Mouse (Mus musculus) cerebellum, adult 11 months (tissue): ENCODE measurements around the gene Gm28036.
"Not testable (repeated sequence)": the region's sequence is repeated elsewhere in the genome, so short reads cannot be mapped to it uniquely, and the experiment has no call there.

Experiments used
- DNase-seq: peaks from one replicate; pipeline ENCODE4 v3.0.0; 2022

Gm28036 gene

GRCm38 (mm10) chr2:156126992-156127391, at the start of gene Gm28036:
Gm28036 (minus strand) TSS chr2:156127092.
- no peak for DNase-seq

GRCm38 (mm10) chr2:156166557-156166956, 39.7 kb upstream of the Gm28036 start:
- no peak for DNase-seq

DNA sequence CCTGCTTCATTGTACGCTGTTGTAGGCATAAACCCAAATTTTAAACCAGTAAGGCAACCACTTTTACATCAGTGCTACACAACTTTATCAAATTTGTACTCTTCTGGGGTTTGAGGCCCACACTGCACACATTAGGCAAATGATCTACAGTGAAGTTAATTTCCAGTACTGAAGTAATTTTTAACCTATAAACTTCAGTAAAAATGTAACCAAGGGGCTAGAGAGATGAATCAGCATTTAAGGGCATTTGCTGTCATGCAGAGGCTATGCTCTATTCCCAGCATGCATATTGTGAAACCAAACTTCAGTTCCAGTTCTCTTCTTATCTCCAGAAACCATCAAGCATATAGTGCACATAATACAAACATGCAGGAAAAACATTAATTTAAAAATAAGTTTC, 38.6 kb upstream of the Gm28036 start:
- no peak for DNase-seq

DNA sequence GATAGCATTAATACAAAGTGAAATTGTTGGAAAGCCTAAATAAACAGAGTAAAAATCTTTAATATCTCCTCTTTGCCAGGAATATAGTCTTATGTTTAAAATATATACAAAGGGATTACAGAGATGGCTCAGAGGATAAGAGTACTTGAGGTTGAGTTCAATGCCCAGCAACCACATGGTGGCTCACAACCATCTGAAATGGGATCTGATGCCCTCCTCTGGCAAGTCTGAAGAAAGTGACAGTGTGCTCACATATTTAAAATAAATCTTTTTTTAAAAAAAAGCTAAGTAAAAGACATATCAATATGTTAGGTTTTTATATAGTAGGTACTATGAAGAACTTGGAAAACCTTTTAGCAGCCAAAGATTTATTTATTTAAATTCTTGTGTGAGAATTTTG, 24.6 kb upstream of the Gm28036 start:
- no peak for DNase-seq

GRCm38 (mm10) chr2:156147316-156147915, 20.5 kb upstream of the Gm28036 start:
- no peak for DNase-seq

GRCm38 (mm10) chr2:156146272-156146989, 19.5 kb upstream of the Gm28036 start:
- DNase-seq, result no peak

- no peak for DNase-seq
Measured at GRCm38 (mm10) chr2:156145486-156146130, 18.7 kb upstream of the Gm28036 start.

GRCm38 (mm10) chr2:156143953-156144724, 17.2 kb upstream of the Gm28036 start, which contains the start of the genes Romo1 and Nfs1:
Romo1 (plus strand) TSS chr2:156144039.
Nfs1 (minus strand) TSS chr2:156144186.
- peak; percentile 81 for DNase-seq

DNA sequence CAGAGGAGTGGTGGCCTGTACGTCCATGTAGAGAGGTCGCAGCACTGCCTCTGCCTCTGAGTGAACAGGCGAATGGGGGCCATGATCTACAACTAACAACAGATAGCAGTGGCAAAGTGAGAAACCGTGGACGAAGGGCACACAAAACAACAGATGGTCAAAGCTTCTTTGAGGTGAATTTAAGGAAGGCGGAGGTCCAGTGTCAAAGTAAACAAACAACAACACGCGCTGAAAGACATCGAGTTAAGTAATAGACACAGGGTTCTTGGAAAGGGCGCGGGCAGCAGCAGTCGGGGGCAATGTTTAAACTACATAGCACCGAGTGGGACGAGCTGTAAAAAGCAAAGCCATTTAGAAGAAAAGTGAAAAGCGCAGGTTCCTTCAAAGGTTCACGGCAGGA, 16.5 kb upstream of the Gm28036 start:
- DNase-seq, result no peak

DNA sequence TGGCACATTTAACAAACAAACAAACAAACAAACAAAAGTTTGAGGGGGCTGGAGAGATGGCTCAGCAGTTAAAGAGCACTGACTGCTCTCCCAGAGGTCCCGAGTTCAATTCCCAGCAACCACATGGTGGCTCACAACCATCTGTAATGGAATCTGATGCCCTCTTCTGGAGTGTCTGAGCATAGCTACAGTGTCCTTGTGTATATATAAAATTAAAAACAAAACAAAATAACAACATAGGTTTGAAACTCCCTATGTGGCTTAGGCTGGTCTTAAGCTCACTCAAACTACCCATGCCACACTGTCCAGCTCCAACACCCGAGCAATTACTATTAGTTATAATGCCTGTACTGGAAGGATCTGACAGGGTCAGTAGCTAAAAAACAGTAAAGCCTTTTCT, 15.9 kb upstream of the Gm28036 start:
- no peak for DNase-seq

- no peak for DNase-seq
Measured at GRCm38 (mm10) chr2:156135695-156136094, 8.8 kb upstream of the Gm28036 start.

DNA sequence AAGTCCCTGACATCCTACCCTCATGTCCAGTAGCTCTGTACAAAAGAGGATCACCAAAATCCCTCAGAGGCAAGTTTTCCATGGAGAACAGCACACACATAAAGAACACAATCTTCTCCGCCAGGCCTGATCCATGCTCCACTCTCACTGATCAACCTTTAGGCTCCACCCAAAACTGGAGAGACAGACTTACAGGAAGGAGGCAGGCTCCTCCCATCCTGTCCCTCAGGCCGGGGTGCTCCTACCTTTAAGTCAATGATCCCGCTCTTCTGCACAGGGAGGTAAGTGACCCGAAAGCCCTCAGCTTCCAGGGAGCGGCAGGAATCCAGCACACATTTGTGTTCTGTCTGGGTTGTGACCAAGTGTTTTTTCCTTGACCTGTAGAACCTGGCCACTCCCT, 7.3 kb upstream of the Gm28036 start:
- DNase-seq, result no peak

- no peak for DNase-seq
Measured at GRCm38 (mm10) chr2:156123731-156124130, 3.2 kb downstream of the Gm28036 start.

DNA sequence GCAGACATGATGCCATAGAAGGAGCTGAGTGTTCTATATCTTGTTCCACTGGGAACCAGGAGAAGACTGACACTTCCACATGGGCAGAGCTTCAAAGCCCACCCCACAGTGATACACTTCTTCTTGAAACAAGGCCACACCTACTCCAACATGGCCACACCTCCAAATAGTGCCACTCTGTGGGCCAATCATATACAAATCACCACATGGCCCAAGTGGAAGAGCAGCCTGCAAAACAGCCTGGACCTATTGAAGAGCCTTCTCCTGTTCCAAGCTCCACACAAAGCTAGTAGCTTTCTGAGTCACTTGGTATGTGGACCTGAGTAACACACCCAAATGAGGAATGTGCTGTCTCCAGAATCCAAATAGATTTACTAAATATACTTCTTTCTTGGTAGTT, 7.3 kb downstream of the Gm28036 start:
- DNase-seq, result no peak

DNA sequence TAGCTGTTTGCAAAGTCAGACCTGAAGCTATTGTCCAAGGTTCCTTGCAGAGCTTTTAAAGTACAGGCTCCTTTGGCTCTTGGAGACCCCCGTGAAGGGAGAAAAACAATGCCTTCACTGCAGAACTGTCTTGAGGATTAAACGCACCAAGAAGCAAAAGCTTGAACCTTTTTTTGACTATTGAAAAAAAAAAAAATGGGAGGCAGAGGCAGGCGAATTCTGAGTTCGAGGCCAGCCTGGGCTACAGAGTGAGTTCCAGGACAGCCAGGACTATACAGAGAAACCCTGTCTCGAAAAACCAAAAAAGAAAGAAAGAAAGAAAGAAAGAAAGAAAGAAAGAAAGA, 14.8 kb downstream of the Gm28036 start:
- DNase-seq, result not testable (repeated sequence)

DNA sequence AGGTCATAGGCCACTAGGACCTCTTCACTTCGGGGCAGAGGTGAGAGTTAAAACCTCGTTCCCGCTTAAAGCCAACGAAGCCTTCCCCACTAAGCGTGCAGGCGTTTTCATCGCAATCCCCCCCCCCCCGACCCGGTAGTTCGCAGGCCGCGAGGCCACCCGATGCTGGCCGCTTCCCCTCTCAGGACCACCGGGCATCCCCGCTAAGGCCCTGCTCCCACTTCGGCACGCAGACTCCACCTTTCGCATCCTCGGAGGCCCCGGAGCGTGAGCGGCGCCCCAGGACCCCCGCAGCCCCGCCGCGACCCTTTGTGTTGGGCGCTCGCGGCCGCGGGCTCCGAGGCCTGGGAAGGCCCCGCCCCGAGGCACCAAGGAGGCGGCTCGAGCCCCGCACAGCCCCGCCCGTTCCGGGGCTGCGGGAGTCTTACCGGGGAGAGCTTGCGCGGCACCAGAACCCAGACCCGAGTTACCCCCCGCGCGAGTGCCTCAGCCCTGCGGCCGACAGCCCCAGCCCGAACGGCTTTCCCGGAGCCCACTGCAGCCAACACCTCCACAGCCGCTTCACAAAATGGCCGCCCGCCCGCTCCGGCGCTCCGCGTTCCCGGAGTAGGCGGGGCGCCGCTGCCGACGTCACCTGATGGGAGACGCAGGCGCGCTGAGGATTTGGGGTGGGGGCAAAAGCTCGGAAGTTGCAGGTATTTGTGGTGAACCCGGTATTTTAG, 15.4 kb downstream of the Gm28036 start, which contains the start of the genes Cpne1 and Rbm12:
TSS of gene Cpne1 (minus strand) at position 608 of the 722 bp plus-strand sequence.
TSS of gene Rbm12 (minus strand) at position 621 of the 722 bp plus-strand sequence.
- DNase-seq, result peak; percentile 85

- DNase-seq, result no peak
Measured at GRCm38 (mm10) chr2:156110627-156111357, 16.1 kb downstream of the Gm28036 start.

DNA sequence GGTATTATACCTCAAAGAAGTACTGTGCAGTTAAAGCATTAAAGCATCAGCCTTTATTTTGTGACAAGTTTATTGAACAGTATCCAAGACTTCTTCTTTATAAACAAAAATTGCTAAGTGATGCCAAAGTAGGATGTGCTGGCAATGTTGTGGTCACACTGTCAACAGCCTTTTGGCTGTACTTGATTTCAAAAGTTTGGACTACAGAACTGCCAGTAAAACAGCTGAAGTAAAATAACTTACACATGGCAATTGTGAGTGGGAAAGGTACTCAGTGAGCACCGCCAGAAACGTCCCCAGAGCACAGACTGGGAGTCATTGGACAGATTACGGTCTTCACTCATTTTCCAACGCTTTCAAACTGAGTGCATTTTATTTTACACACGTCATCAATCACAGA, 35.0 kb downstream of the Gm28036 start:
- no peak for DNase-seq

GRCm38 (mm10) chr2:156089799-156090198, 37.1 kb downstream of the Gm28036 start:
- no peak for DNase-seq

GRCm38 (mm10) chr2:156087391-156088110, 39.3 kb downstream of the Gm28036 start:
- DNase-seq, result no peak

DNA sequence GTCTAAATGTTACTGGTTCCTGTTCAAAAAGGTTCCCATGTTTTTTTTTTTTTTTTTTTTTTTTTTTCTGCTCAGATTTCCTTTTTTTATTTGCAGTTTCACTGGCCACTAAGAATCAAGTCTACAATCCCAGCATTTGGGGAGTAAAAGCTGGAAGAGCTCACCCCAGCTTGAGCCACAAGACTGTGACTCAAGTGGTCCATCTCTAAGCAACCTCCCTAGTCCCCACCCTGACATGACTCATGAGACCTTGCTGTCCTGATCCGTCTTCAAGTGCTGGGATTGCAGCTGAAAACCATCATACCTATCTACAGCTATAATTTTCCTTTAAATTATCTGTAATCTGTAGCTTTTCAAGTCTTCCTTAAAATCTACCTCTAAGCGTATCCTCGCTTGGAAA, 42.4 kb downstream of the Gm28036 start:
- DNase-seq, result no peak
